Mouse (Mus musculus): ENCODE results near the gene Sirt2.

DNA sequence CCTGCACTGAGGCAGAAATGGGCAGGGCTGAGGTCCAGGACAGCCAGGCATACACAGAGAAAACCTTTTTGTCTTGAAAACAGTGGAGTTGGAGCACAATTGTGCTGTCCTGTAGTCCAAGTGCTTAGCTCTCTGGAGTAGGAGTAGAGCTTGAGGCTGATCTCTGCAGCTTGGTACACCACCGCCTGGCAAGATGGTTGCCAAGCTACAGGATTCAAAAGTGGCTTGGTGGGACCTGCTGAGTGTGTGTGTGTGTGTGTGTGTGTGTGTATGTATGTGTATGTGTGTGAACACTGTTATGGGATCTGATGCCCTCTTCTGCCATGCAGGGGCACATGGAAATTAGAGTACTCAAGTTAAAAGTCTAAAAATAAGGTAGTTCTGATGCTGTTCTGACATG lies 56.0 kb downstream of the Sirt2 start:
- TF ChIP-seq GATA1 (IDR thresholded peaks at IDR 0.05; ENCODE audit: borderline replicate concordance, low read length) (no peak), FLI1 (IDR thresholded peaks at IDR 0.05; ENCODE audit: low read length) (no peak)

All from megakaryocyte, embryonic 14.5 days (primary cell).